Mouse (Mus musculus): Measurements from ENCODE around the gene Dnajc5. TPM values are rescaled to one million over a fixed set of nuclear protein-coding genes. Genes with fewer than 3 reads are reported as not detected.

Dnajc5 gene
- polyA plus RNA-seq, 1 experiment from 2014 or later = 103 TPM

GRCm38 (mm10) chr2:181553772-181554171 is 33.5 kb downstream of the Dnajc5 start:
- Histone ChIP-seq H3K9ac (no peak overlapping the region), H3K4me2 (replicated peaks) (no peak overlapping the region), H3K4me1 (no peaks in the 10 kb centered on the region), H3K27me3 (no peaks in the 10 kb centered on the region), H3K36me3 (peaks cover 55% of the 10 kb centered on the region), H3K9me3 (no peaks in the 10 kb centered on the region), H3K4me3 (no peak overlapping the region), H3K27ac (no peak overlapping the region)
- ATAC-seq (ENCODE audit: insufficient number of reproducible peaks, insufficient read depth, low FRiP score, low TSS enrichment) = no peak

GRCm38 (mm10) chr2:181567338-181567737 is 47.1 kb downstream of the Dnajc5 start:
- Histone ChIP-seq H3K4me1 (no peaks in the 10 kb centered on the region), H3K27me3 (no peaks in the 10 kb centered on the region), H3K9me3 (no peaks in the 10 kb centered on the region), H3K4me2 (replicated peaks) (no peak overlapping the region), H3K9ac (no peak overlapping the region), H3K4me3 (no peak overlapping the region), H3K36me3 (no peaks in the 10 kb centered on the region), H3K27ac (no peak overlapping the region)
- 80% methylated on average over 3 of the region's 3 CpGs for WGBS
- ATAC-seq (ENCODE audit: insufficient number of reproducible peaks, insufficient read depth, low FRiP score, low TSS enrichment) = no peak

GRCm38 (mm10) chr2:181568272-181569008 is 48.2 kb downstream of the Dnajc5 start:
- no peak overlapping the region for H3K9ac ChIP-seq
- H3K4me2 ChIP-seq (replicated peaks) = no peak overlapping the region
- no peak for ATAC-seq (ENCODE audit: insufficient number of reproducible peaks, insufficient read depth, low FRiP score, low TSS enrichment)
- WGBS = 76% methylated on average over 7 of the region's 7 CpGs
- H3K27ac ChIP-seq = no peak overlapping the region
- H3K36me3 ChIP-seq = peaks cover 6% of the 10 kb centered on the region; the same call in 1 of the 2 replicates
- no peaks in the 10 kb centered on the region for H3K4me1 ChIP-seq
- H3K27me3 ChIP-seq = no peaks in the 10 kb centered on the region
- H3K4me3 ChIP-seq = no peak overlapping the region
- H3K9me3 ChIP-seq = no peaks in the 10 kb centered on the region

DNA sequence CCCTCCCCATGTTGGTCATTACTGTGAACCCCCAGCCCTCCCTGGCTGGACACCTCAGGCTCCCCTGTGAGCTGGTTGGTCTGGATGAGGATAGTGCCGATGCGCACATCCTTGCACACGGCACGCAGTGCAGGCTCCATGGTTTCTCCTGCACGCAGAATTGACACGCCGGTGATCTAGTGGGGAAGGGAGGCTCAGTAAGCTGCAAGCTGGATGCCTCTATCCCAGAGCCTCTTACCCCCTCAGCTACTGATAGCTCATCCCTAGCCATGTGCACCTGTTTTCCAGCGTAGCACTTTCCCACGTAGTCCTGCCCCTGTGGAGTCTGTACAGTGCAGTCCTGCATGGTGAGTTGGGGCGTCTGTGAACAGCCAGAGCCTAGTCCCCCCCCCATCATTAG is 49.6 kb downstream of the Dnajc5 start:
- no peak overlapping the region for H3K9ac ChIP-seq
- no peak overlapping the region for H3K27ac ChIP-seq
- ATAC-seq (ENCODE audit: insufficient number of reproducible peaks, insufficient read depth, low FRiP score, low TSS enrichment) = no peak
- WGBS = 91% methylated on average over 10 of the region's 10 CpGs
- H3K4me1 ChIP-seq = no peaks in the 10 kb centered on the region
- no peaks in the 10 kb centered on the region for H3K27me3 ChIP-seq
- no peaks in the 10 kb centered on the region for H3K9me3 ChIP-seq
- no peak overlapping the region for H3K4me2 ChIP-seq (replicated peaks)
- H3K4me3 ChIP-seq = no peak overlapping the region
- peaks cover 7% of the 10 kb centered on the region; the same call in 1 of the 2 replicates for H3K36me3 ChIP-seq

- ATAC-seq (ENCODE audit: insufficient number of reproducible peaks, insufficient read depth, low FRiP score, low TSS enrichment) = no peak
- no peak overlapping the region for H3K4me3 ChIP-seq
- no peak overlapping the region for H3K4me2 ChIP-seq (replicated peaks)
- peaks cover 7% of the 10 kb centered on the region; the same call in 1 of the 2 replicates for H3K36me3 ChIP-seq
- H3K4me1 ChIP-seq = no peaks in the 10 kb centered on the region
- 84% methylated on average over 8 of the region's 8 CpGs for WGBS
- H3K9me3 ChIP-seq = no peaks in the 10 kb centered on the region
- no peak overlapping the region for H3K27ac ChIP-seq
- H3K27me3 ChIP-seq = no peaks in the 10 kb centered on the region
- no peak overlapping the region for H3K9ac ChIP-seq
Observed at GRCm38 (mm10) chr2:181570375-181570774, 50.1 kb downstream of the Dnajc5 start.

DNA sequence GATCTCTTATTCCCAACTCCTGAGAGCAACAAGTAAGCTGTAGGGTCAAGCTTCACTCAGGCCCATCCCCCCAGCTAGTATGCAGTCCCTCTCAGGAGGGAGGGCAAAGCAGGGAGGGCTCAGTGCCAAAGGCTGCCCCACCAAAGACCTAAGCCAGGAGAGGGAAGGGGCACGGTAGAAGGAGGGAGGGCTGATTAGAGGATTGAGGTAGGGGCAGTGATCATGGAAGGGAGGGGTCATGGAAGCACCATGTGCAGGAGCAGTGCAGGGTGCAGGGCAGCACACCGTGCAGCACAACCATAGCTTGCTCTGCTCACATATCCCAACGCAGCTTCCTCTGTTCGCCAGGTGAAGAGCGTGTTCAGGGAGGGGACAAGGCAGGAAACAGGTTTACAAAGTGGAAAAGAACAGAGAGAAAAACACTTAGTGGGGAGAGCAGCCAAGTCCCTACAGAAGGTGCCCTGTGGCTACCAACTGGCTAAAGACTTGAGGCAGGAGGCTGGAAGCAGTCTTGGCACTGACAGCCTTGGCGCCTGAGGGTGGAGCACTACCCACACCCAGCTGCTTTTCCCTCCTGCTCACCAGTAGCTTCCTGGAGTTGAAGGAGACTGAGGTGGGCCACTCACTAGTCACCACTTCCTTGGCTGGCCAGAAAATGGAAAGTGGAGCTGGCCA is 50.8 kb downstream of the Dnajc5 start:
- WGBS = 63% methylated on average over 6 of the region's 6 CpGs
- ATAC-seq (ENCODE audit: insufficient number of reproducible peaks, insufficient read depth, low FRiP score, low TSS enrichment) = no peak

DNA sequence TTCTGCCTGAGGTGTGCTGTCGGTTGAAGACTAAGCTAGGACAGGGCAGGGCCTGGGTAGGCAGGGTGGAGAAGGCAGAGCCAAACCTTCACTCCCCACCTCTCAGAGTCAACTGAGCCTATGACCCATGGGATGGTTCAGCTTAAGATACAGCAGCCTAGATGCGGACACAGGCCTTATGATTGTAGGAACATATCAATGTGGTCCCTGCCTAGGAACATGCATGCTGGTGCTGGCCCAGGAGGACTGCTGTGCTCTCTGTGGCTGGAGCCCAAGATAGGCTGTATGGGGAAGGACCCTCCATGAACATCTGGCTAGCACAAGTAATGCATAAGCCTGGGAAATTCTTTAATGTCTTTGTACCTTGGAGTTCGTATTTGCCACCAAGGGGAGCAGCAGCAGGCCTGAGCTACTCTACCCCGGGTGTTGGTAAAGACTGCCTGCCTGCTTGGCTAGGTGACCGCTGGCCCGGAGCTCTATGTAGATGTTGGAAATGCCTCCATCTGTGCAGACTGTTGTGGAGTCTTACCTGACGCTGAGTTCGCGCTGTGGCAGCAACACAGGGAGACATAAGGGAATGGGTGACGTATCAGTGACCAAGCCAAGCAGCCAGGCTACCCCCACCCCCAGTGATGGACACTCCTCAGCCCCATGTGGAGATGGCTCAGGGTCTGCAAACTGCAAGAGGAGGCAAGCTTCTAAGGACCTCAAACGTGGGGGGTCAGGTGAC is 51.8 kb downstream of the Dnajc5 start:
- H3K4me2 ChIP-seq (replicated peaks) = no peak overlapping the region
- no peaks in the 10 kb centered on the region for H3K4me1 ChIP-seq
- H3K36me3 ChIP-seq = peaks cover 7% of the 10 kb centered on the region; the same call in 1 of the 2 replicates
- H3K9me3 ChIP-seq = no peaks in the 10 kb centered on the region
- no peak overlapping the region for H3K27ac ChIP-seq
- 86% methylated on average over 11 of the region's 11 CpGs for WGBS
- no peak for ATAC-seq (ENCODE audit: insufficient number of reproducible peaks, insufficient read depth, low FRiP score, low TSS enrichment)
- H3K9ac ChIP-seq = no peak overlapping the region
- H3K27me3 ChIP-seq = no peaks in the 10 kb centered on the region
- H3K4me3 ChIP-seq = no peak overlapping the region

More for the DNA sequence above, 50.8 kb downstream of the Dnajc5 start:
- no peaks in the 10 kb centered on the region for H3K4me1 ChIP-seq
- no peaks in the 10 kb centered on the region for H3K27me3 ChIP-seq
- H3K36me3 ChIP-seq = peaks cover 7% of the 10 kb centered on the region; the same call in 1 of the 2 replicates
- no peak overlapping the region for H3K9ac ChIP-seq
- no peak overlapping the region for H3K4me3 ChIP-seq
- no peak overlapping the region for H3K4me2 ChIP-seq (replicated peaks)
- no peaks in the 10 kb centered on the region for H3K9me3 ChIP-seq
- no peak overlapping the region for H3K27ac ChIP-seq

DNA sequence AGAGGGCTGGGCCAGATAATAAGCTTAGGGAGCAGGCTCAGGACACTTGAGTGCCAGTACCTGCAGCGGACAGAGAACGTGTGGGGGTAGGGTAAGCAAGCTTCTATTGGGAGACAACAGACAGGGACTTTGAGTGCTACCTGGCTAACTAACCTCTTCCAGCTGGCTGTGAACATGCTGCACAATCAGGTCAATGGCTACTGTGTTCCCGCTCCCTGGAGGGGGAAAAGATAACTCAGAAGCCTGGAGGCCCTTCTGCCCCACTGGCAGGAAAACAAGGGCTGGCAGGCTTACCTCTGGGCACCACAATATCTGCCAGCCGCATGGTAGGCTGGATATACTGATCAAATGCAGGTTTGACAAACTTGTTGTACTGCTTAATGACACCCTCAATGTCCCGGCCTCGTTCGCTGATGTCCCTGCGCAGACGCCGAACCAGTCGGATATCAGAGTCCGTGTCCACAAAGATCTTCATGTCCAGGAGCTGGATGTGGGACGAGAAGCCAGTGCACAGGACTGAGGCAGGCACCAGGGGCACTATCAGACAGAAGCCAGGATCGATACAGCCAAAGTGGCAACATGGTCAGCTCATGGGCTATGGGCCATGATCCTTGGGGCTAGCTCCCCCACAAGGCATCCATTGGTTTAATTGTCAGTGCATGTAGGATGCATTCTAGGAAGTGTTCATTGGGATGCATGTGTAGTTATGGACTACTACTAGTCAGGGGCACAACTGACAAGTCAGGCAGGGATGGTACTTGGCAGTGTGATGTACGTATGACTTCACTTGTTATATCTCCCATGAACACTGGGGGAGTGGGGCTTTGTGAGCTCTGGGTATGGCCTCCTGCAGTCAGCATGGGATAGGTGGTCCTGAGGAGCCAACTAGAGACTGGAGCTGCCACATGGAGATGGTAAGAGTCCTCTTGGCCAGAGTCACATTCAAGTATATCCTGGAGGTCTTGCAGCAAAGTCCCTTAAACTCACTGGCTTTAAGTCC is 52.9 kb downstream of the Dnajc5 start:
- 0 out of 2 replicates have a peak, but pooled peaks cover under 1% of the 10 kb centered on the region for H3K4me1 ChIP-seq
- H3K27me3 ChIP-seq = no peaks in the 10 kb centered on the region
- H3K27ac ChIP-seq = no peak overlapping the region
- no peak for ATAC-seq (ENCODE audit: insufficient number of reproducible peaks, insufficient read depth, low FRiP score, low TSS enrichment)
- H3K9me3 ChIP-seq = no peaks in the 10 kb centered on the region
- no peak overlapping the region for H3K4me2 ChIP-seq (replicated peaks)
- H3K36me3 ChIP-seq = peaks cover 7% of the 10 kb centered on the region; the same call in 1 of the 2 replicates
- no peak overlapping the region for H3K9ac ChIP-seq
- 92% methylated on average over 15 of the region's 15 CpGs for WGBS
- H3K4me3 ChIP-seq = no peak overlapping the region

GRCm38 (mm10) chr2:181573961-181574360 is 53.7 kb downstream of the Dnajc5 start:
- Histone ChIP-seq H3K4me1 (peaks cover 8% of the 10 kb centered on the region), H3K4me3 (no peak overlapping the region), H3K9me3 (no peaks in the 10 kb centered on the region), H3K36me3 (peaks cover 7% of the 10 kb centered on the region; the same call in 1 of the 2 replicates), H3K9ac (no peak overlapping the region), H3K27me3 (no peaks in the 10 kb centered on the region), H3K4me2 (replicated peaks) (no peak overlapping the region), H3K27ac (no peak overlapping the region)
- 92% methylated on average over 9 of the region's 9 CpGs for WGBS
- ATAC-seq (ENCODE audit: insufficient number of reproducible peaks, insufficient read depth, low FRiP score, low TSS enrichment) = no peak

DNA sequence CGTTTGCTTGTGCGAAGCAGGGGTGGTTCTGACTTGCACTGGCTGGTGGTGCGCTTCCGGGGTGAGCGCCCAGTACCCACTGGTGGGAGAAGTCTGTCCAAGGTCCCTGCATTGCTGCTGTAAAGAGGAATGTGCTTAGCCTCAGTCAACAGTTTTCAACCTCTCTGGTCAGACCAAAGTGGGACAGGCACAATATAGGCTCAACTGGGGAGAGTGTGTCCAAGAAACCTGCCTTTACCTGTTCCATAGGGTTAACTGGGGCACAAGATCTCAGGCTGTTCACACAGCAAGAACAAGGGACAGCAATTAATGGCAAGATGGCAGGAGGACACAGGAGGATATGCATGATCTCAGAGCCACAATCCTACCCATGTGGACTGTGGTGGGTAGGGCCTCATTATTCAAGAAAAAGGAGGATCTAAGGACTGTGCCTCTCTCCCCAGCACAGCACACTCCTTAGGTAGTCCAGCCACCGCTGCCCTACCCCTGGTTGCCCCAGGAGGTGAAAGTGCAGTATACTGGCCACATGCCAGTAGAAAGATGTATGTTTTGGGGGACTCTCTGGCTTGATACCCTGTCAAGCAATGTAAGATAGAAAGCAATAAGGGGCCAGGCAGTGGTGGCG is 54.7 kb downstream of the Dnajc5 start:
- Histone ChIP-seq H3K4me3 (no peak overlapping the region), H3K27ac (no peak overlapping the region), H3K9ac (no peak overlapping the region), H3K9me3 (no peaks in the 10 kb centered on the region), H3K27me3 (no peaks in the 10 kb centered on the region), H3K4me2 (replicated peaks) (no peak overlapping the region), H3K36me3 (peaks cover 7% of the 10 kb centered on the region; the same call in 1 of the 2 replicates), H3K4me1 (peaks cover 13% of the 10 kb centered on the region)
- no peak for ATAC-seq (ENCODE audit: insufficient number of reproducible peaks, insufficient read depth, low FRiP score, low TSS enrichment)
- WGBS = 92% methylated on average over 7 of the region's 7 CpGs
